Mouse (Mus musculus): Measurements from ENCODE around the gene Atp6v1g2. TPM values are rescaled to one million over a fixed set of nuclear protein-coding genes. Genes with fewer than 3 reads are reported as not detected.
A peak's percentile ranks its signal among the peaks of the same experiment; 100 is the strongest.

The Atp6v1g2 gene
- polyA plus RNA-seq, 1 experiment, result 0.04 TPM

DNA sequence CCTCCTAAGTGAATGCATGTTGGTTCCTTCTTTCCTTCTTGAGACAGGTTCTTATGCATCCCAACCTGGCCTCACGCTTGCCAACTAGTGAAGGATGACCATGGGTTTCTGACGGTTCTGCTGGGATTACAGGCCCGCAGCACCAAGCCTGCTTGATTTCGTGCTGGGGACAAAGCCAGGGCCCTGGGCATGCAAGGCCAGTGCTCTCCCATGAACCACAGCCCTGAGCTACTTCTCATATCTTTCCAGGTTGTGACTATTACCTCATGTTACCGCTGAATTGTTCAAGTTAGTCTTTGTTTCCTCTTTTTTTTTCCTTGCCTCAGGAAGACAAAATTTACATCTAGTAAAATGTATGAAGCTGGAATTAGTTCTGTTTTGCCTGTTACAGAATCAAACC lies 40.5 kb upstream of the Atp6v1g2 start:
- Histone ChIP-seq H3K4me1 (ENCODE audit: control insufficient read depth) (peaks cover 14% of the 10 kb centered on the region), H3K4me3 (replicated peaks) (no peak overlapping the region), H3K27me3 (ENCODE audit: control insufficient read depth) (peaks cover 40% of the 10 kb centered on the region), H3K9me3 (ENCODE audit: control insufficient read depth, low read length) (no peaks in the 10 kb centered on the region), H3K36me3 (ENCODE audit: control insufficient read depth) (no peaks in the 10 kb centered on the region)
- TF ChIP-seq TAL1 (IDR thresholded peaks at IDR 0.05; ENCODE audit: low read length) (no peak), GATA1 (IDR thresholded peaks at IDR 0.05; ENCODE audit: low read length) (no peak)

DNA sequence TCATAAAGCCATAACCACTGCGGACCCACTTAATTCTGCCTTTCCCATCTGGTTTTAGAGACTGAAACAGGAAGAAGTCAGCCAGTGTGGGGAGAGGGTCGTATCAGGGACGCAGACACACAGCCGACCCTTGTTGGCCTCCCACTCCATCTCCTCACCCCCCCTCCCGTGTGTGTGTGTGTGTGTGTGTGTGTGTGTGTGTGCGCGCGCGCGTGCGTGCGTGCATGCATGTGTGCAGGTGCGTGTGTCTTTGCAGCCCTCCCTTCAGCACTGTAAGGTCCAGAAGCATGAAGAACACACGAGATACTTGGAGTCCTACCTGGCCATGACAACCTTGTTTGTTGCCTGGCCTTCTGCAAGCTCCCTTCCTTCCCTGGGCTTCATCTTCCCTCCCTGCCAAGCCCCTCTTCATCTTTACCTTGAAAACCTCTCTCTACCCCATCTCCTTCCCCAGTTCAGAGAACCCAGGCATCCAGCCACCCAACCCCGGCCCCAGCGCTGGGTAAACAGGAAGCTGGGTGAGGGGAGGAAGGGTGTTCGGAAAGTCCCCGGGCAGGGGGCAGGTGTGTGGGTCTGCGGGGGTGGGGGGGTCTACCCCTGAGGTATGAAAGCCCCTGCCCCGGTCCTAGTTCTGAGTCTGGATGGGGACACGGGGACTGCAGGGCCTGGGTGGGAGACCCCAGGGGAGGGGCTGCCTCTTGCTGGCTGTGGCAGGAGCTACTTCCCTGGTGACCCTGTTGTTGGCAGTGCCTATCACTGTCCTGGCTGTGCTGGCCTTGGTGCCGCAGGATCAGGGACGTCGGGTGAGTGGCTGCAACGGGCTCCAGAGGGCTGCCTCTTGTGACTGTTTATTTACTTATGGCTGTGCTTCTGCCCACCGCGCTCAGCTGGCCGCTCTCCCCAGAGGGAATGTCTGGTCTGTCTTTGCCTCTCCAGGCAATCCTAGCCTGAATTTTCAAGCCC lies 39.3 kb upstream of the Atp6v1g2 start, which contains the start of gene Ltb:
Ltb (plus strand) TSS at position 559 of the 963 bp plus-strand sequence.
- peaks cover 14% of the 10 kb centered on the region for H3K4me1 ChIP-seq (ENCODE audit: control insufficient read depth)

DNA sequence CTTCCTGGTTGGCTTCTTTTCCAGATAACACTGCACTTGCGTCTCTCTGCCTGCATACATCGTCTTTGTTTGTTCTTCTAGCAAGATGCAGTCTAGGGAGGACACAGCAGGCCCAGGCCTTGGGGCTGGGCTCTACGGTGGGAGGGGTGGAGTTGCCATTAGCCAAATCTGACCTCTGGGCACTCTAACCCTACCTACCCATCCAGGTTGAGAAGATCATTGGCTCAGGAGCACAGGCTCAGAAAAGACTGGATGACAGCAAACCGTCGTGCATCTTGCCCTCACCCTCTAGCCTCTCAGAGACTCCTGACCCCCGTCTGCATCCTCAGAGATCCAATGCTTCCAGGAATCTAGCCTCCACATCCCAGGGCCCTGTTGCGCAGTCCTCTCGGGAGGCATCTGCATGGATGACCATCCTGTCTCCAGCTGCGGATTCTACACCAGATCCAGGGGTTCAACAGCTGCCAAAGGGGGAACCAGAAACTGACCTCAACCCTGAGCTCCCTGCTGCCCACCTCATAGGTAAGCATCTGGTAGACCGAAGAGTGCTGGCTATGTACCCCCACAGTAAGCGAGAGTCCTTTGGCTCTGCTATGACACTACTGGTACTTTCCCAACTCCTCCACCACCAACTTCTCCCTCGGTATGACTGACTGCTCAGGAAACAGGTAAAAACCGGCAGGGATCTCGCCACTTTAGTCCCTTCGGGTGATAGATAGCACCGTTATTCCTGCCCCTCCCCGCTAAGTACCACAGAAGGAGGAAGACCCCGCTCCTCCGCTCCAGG lies 38.4 kb upstream of the Atp6v1g2 start:
- H3K4me1 ChIP-seq (ENCODE audit: control insufficient read depth), result peaks cover 14% of the 10 kb centered on the region
- TF ChIP-seq TAL1 (IDR thresholded peaks at IDR 0.05; ENCODE audit: low read length), result no peak
- TF ChIP-seq GATA1 (IDR thresholded peaks at IDR 0.05; ENCODE audit: low read length), result no peak
- H3K27me3 ChIP-seq (ENCODE audit: control insufficient read depth), result peaks cover 47% of the 10 kb centered on the region
- H3K36me3 ChIP-seq (ENCODE audit: control insufficient read depth), result no peaks in the 10 kb centered on the region
- peak overlapping the region; percentile 48 for H3K4me3 ChIP-seq (replicated peaks)
- no peaks in the 10 kb centered on the region for H3K9me3 ChIP-seq (ENCODE audit: control insufficient read depth, low read length)

More for the DNA sequence above, 39.3 kb upstream of the Atp6v1g2 start, which contains the start of gene Ltb:
- TF ChIP-seq TAL1 (IDR thresholded peaks at IDR 0.05; ENCODE audit: low read length), result no peak
- TF ChIP-seq GATA1 (IDR thresholded peaks at IDR 0.05; ENCODE audit: low read length), result no peak
- H3K36me3 ChIP-seq (ENCODE audit: control insufficient read depth), result no peaks in the 10 kb centered on the region
- H3K27me3 ChIP-seq (ENCODE audit: control insufficient read depth), result peaks cover 43% of the 10 kb centered on the region
- H3K4me3 ChIP-seq (replicated peaks), result no peak within 1 kb of the TSS
- H3K9me3 ChIP-seq (ENCODE audit: control insufficient read depth, low read length), result no peaks in the 10 kb centered on the region

DNA sequence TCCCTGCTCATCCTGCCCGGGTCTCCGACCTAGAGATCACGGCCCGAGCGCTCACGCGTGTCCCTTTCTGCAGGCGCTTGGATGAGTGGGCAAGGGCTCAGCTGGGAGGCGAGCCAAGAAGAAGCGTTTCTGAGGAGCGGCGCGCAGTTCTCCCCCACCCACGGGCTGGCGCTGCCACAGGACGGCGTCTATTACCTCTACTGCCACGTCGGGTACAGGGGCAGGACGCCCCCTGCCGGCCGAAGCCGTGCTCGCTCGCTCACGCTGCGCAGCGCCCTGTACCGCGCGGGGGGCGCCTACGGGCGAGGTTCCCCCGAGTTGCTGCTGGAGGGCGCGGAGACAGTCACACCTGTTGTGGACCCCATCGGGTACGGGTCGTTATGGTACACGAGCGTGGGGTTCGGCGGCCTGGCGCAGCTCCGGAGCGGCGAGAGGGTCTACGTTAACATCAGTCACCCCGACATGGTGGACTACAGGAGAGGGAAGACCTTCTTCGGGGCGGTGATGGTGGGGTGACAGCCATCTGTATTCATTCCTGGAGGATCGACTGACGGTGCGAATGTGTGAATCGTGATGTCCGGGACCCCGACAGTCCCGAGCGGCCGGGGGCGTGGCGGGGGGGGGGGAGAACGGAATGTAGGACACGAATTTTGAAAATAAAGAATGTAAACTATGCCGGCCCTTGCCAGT lies 37.7 kb upstream of the Atp6v1g2 start:
- H3K9me3 ChIP-seq (ENCODE audit: control insufficient read depth, low read length), result no peaks in the 10 kb centered on the region
- peak overlapping the region; percentile 48 for H3K4me3 ChIP-seq (replicated peaks)
- H3K36me3 ChIP-seq (ENCODE audit: control insufficient read depth), result no peaks in the 10 kb centered on the region
- no peak for TF ChIP-seq GATA1 (IDR thresholded peaks at IDR 0.05; ENCODE audit: low read length)
- TF ChIP-seq TAL1 (IDR thresholded peaks at IDR 0.05; ENCODE audit: low read length), result no peak
- peaks cover 16% of the 10 kb centered on the region for H3K4me1 ChIP-seq (ENCODE audit: control insufficient read depth)
- peaks cover 54% of the 10 kb centered on the region for H3K27me3 ChIP-seq (ENCODE audit: control insufficient read depth)

DNA sequence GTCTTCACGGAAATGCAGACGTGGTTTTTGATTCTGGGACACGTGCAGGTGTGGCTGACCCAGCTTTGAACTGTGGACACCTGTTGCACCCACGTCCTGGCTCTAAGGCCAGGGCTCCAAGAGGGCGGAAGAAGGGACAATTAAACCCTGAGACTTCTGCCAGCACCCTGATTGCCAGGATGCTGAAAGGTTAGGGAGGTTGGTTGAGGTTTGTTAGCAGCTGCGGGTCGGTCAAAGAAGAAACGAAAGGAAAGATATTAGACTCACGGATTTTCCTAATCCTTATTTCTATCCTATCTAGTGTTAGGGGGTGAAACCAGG lies 37.2 kb upstream of the Atp6v1g2 start:
- H3K4me1 ChIP-seq (ENCODE audit: control insufficient read depth), result peaks cover 16% of the 10 kb centered on the region
- no peaks in the 10 kb centered on the region for H3K9me3 ChIP-seq (ENCODE audit: control insufficient read depth, low read length)
- H3K36me3 ChIP-seq (ENCODE audit: control insufficient read depth), result no peaks in the 10 kb centered on the region
- H3K27me3 ChIP-seq (ENCODE audit: control insufficient read depth), result peaks cover 59% of the 10 kb centered on the region
- H3K4me3 ChIP-seq (replicated peaks), result no peak overlapping the region
- TF ChIP-seq TAL1 (IDR thresholded peaks at IDR 0.05; ENCODE audit: low read length), result no peak
- no peak for TF ChIP-seq GATA1 (IDR thresholded peaks at IDR 0.05; ENCODE audit: low read length)

DNA sequence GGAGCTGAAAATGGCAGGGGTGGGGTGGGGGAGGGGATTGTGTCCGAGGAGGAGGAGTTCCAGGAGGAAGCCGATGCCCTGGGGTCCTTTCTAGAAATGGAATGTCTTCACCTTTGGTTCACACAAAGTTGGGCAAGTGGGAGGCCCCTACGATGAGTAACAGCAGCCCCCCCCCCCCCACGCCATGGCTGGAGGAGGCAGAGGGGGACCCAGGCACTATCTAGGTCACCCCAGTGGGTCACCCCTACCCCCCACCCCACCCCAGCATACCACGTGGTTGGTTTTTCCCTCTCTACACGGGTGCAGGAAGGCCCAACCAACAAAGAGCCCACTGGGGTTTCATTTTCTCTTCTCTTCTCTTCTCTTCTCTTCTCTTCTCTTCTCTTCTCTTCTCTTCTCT lies 36.3 kb upstream of the Atp6v1g2 start:
- Histone ChIP-seq H3K27me3 (ENCODE audit: control insufficient read depth) (peaks cover 68% of the 10 kb centered on the region), H3K36me3 (ENCODE audit: control insufficient read depth) (no peaks in the 10 kb centered on the region), H3K4me3 (replicated peaks) (no peak overlapping the region), H3K4me1 (ENCODE audit: control insufficient read depth) (peaks cover 16% of the 10 kb centered on the region), H3K9me3 (ENCODE audit: control insufficient read depth, low read length) (no peaks in the 10 kb centered on the region)
- no peak for TF ChIP-seq GATA1 (IDR thresholded peaks at IDR 0.05; ENCODE audit: low read length)
- TF ChIP-seq TAL1 (IDR thresholded peaks at IDR 0.05; ENCODE audit: low read length), result no peak

DNA sequence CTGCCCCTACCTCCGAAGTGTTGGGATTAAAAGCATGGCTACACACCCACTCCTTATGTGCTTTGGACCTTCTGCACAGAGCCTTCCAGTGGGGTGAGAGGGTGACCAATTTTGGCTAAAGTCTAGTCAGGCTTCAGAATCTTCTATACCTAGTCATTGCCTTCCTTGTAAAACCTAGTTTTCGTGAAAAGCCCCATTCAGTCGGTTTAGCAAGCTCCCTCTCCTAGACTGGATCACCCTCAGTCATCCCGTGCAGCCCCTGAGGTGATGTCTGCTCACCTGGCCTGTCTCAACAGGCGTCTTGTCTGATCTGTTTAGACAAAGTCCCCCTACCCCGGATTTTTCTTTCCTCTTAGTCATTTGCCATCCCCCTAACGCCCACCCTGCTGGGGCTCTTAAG lies 35.4 kb upstream of the Atp6v1g2 start:
- Histone ChIP-seq H3K27me3 (ENCODE audit: control insufficient read depth) (peaks cover 73% of the 10 kb centered on the region), H3K4me1 (ENCODE audit: control insufficient read depth) (peaks cover 16% of the 10 kb centered on the region), H3K36me3 (ENCODE audit: control insufficient read depth) (no peaks in the 10 kb centered on the region), H3K4me3 (replicated peaks) (no peak overlapping the region), H3K9me3 (ENCODE audit: control insufficient read depth, low read length) (no peaks in the 10 kb centered on the region)
- TF ChIP-seq TAL1 (IDR thresholded peaks at IDR 0.05; ENCODE audit: low read length) (no peak), GATA1 (IDR thresholded peaks at IDR 0.05; ENCODE audit: low read length) (no peak)

DNA sequence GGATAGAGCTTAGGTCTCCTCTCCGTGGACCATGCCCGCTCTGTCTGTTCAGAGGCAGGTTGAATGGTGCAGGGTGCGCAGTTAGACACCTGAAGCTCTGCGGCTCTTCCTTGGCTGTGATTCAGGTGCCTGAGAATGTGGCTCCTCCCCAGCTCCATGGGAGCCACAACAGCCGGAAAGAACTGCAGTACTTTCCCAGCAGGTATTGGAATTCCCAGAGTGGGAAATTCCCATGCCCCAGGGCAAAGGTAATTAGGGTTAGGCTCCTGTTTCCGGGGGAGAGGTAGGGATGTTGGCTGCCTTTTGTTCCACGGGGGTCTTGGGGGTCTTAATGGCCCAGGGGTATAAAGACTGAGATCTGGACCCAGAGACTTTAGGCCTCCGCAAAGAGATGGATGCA lies 34.5 kb upstream of the Atp6v1g2 start:
- Histone ChIP-seq H3K36me3 (ENCODE audit: control insufficient read depth) (no peaks in the 10 kb centered on the region), H3K4me3 (replicated peaks) (no peak overlapping the region), H3K9me3 (ENCODE audit: control insufficient read depth, low read length) (no peaks in the 10 kb centered on the region), H3K27me3 (ENCODE audit: control insufficient read depth) (peaks cover 79% of the 10 kb centered on the region), H3K4me1 (ENCODE audit: control insufficient read depth) (peaks cover 16% of the 10 kb centered on the region)
- TF ChIP-seq TAL1 (IDR thresholded peaks at IDR 0.05; ENCODE audit: low read length) (no peak), GATA1 (IDR thresholded peaks at IDR 0.05; ENCODE audit: low read length) (no peak)

Data from erythroblast, embryonic 14.5 days (primary cell).